Mouse (Mus musculus): ENCODE data around the gene Golga3. TPM values are rescaled to one million over a fixed set of nuclear protein-coding genes. Genes with fewer than 3 reads are reported as not detected.

The Golga3 gene
- polyA plus RNA-seq, 1 experiment from 2014 or later: 17.2 TPM

DNA sequence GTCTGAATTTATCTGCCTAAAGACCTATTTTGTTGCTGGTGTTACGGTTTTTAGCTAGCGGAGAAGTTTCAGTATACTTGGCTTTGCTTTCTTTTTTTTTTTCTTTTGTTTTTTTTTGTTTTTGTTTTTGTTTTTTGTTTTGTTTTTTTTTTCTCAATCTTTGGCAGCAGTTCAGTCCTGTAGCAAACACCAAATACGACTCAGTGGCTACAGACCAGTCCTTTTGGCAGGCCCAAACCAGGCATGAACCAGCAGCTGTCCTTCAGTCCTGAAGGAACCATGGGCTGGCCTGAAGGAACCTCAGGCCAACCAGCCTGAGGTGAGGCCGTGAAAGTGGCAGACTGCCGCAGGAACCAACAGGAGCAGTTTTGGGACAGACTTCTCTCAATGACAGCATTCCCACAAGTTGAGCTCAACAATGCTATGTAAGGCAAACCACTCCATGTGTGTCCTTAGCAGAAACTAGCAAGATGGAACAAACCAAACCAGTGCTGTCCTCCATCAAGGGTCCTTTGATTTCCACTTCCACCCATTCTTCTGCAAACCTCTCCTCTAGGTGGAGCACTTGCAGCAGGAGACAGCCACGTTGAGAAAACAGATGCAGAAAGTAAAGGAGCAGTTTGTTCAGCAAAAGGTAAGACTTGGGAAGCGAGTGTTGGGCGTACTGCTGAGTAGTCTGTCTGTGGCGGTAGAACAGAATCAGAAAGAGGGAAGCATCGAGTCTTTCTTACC, 26.8 kb downstream of the Golga3 start:
- Histone ChIP-seq H3K27ac (no peak overlapping the region), H3K9me3 (no peaks in the 10 kb centered on the region), H3K4me3 (no peak overlapping the region), H3K4me1 (replicated peaks) (no peaks in the 10 kb centered on the region), H3K36me3 (peaks cover 86% of the 10 kb centered on the region), H3K27me3 (ENCODE audit: insufficient read depth, poor library complexity, severe bottlenecking) (no peaks in the 10 kb centered on the region)
- 89% methylated on average over 10 of the region's 10 CpGs for WGBS
- no peak for DNase-seq (ENCODE audit: low spot score)

DNA sequence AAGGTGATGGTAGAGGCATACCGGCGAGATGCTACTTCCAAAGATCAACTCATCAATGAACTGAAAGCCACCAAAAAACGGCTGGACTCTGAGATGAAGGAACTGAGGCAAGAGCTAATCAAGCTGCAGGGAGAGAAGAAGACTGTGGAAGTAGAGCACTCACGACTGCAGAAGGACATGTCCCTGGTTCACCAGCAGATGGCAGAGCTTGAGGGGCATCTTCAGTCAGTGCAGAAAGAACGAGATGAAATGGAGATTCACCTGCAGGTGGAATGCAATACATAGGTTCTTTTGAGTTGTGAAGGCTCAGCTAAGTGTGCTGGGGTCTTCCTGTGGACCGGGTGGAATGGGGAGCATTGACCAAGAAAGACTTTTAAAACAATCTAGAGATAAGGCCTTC, 28.3 kb downstream of the Golga3 start:
- Histone ChIP-seq H3K27me3 (ENCODE audit: insufficient read depth, poor library complexity, severe bottlenecking) (no peaks in the 10 kb centered on the region), H3K36me3 (peaks cover 98% of the 10 kb centered on the region), H3K9me3 (no peaks in the 10 kb centered on the region), H3K4me1 (replicated peaks) (no peaks in the 10 kb centered on the region), H3K4me3 (no peak overlapping the region), H3K27ac (no peak overlapping the region)
- WGBS: 83% methylated on average over 6 of the region's 6 CpGs
- DNase-seq (ENCODE audit: low spot score): no peak

DNA sequence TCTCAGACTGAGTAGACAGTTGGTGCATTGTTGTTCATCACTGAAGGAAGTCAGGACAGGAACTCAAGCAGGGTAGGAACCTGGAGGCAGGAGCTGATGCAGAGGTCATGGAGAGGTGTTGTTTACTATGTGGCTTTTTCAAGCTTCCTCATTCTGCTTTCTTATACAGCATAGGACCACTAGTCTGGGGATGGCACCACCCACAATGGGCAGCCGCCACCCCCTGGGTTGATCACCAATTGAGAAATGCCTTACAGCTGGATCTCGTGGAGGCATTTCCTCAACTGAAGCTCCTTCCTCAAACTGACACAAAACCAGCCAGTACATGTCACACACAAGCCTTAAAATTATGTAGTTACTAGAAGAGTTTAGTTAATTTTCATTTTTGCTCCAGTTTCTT, 34.8 kb downstream of the Golga3 start:
- peaks cover 100% of the 10 kb centered on the region for H3K36me3 ChIP-seq
- no peaks in the 10 kb centered on the region for H3K9me3 ChIP-seq
- 86% methylated on average over 2 of the region's 2 CpGs for WGBS

DNA sequence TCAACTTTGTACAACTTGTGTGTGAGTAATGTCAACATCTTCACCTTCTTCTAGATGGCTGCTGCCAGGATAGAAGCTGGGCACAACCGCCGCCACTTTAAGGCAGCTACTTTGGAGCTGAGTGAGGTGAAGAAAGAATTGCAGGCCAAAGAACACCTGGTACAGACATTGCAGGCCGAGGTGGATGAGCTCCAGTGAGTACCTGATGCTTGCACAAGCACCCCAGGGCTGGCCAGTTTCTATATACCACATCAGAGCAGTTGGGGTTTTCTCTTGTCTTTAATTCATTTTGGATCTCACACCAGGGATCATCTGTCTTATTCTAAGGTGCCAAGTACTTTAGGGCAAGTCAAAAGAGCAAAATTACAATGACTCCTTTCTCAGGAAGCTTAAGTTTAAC, 40.3 kb downstream of the Golga3 start:
- 92% methylated on average over 3 of the region's 3 CpGs for WGBS
- peaks cover 100% of the 10 kb centered on the region for H3K36me3 ChIP-seq
- no peak overlapping the region for H3K27ac ChIP-seq
- H3K4me3 ChIP-seq: no peak overlapping the region
- H3K27me3 ChIP-seq (ENCODE audit: insufficient read depth, poor library complexity, severe bottlenecking): no peaks in the 10 kb centered on the region
- no peaks in the 10 kb centered on the region for H3K9me3 ChIP-seq
- H3K4me1 ChIP-seq (replicated peaks): no peaks in the 10 kb centered on the region
- no peak for DNase-seq (ENCODE audit: low spot score)

More for the DNA sequence above, 34.8 kb downstream of the Golga3 start:
- H3K27me3 ChIP-seq (ENCODE audit: insufficient read depth, poor library complexity, severe bottlenecking): no peaks in the 10 kb centered on the region
- no peak overlapping the region for H3K27ac ChIP-seq
- no peak for DNase-seq (ENCODE audit: low spot score)
- no peak overlapping the region for H3K4me3 ChIP-seq
- no peaks in the 10 kb centered on the region for H3K4me1 ChIP-seq (replicated peaks)

DNA sequence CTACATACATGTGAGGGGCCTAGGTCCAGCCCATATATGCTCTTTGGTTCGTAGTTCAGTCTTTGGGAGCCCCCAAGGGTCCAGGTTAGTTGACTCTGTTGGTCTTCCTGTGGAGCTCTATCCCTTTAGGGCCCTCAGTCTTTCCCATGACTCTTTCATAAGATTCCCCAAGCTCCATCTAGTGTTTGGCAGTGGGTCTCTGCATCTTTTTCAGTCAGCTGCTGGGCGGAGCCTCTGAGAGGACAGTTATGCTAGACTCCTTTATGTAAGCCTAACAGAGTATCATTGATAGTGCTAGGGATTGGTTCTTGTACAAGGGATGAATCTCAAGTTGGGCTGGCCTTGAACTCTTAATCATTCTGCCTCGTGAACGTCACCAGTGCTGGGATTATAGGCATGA, 43.8 kb downstream of the Golga3 start:
- WGBS: 93% methylated on average over 4 of the region's 4 CpGs
- no peaks in the 10 kb centered on the region for H3K4me1 ChIP-seq (replicated peaks)

DNA sequence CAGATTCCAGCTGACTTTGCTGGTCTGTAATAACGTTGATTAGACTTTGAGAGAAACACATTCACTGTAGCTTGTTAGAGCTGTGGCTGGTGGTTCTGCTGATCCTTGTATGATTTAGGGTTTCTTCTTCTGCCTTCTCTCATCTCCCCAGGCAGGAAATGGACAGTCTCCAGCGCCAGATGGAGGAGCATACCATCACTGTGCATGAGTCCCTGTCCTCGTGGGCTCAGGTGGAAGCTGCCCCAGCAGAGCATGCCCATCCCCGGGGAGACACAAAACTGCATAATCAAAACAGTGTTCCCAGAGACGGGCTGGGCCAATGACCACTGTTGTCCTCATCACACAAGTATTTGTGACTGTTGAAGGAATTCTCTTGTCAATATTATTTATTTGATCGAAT, 46.3 kb downstream of the Golga3 start:
- no peaks in the 10 kb centered on the region for H3K9me3 ChIP-seq
- DNase-seq (ENCODE audit: low spot score): no peak
- no peak overlapping the region for H3K4me3 ChIP-seq
- no peaks in the 10 kb centered on the region for H3K27me3 ChIP-seq (ENCODE audit: insufficient read depth, poor library complexity, severe bottlenecking)
- H3K36me3 ChIP-seq: peaks cover 79% of the 10 kb centered on the region
- WGBS: 86% methylated on average over 6 of the region's 6 CpGs
- H3K27ac ChIP-seq: no peak overlapping the region
- no peaks in the 10 kb centered on the region for H3K4me1 ChIP-seq (replicated peaks)

More for the DNA sequence above, 43.8 kb downstream of the Golga3 start:
- Histone ChIP-seq H3K27me3 (ENCODE audit: insufficient read depth, poor library complexity, severe bottlenecking) (no peaks in the 10 kb centered on the region), H3K4me3 (no peak overlapping the region), H3K9me3 (no peaks in the 10 kb centered on the region), H3K27ac (no peak overlapping the region), H3K36me3 (peaks cover 96% of the 10 kb centered on the region)
- no peak for DNase-seq (ENCODE audit: low spot score)

DNA sequence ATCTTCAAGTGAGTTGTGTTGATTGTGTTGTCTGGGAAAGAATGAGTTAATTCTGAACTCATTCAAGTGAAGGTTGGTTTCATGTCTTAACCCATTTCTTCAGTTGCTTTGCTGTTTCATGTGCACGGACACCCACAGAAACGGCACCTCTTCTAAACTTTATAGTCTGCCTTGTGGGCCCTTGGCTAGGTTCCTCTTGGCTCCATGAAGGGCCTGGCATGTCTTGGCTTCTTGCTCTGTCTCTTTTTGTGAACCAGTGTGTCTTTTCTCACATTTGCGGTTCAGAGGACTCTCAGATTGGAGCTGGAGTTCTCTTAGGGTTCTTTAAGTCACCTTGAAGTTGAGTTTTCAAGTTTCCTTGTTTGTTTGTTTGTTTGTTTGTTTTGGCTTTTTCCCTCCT, 48.6 kb downstream of the Golga3 start:
- Histone ChIP-seq H3K36me3 (peaks cover 58% of the 10 kb centered on the region), H3K4me1 (replicated peaks) (peaks cover 3% of the 10 kb centered on the region)

DNA sequence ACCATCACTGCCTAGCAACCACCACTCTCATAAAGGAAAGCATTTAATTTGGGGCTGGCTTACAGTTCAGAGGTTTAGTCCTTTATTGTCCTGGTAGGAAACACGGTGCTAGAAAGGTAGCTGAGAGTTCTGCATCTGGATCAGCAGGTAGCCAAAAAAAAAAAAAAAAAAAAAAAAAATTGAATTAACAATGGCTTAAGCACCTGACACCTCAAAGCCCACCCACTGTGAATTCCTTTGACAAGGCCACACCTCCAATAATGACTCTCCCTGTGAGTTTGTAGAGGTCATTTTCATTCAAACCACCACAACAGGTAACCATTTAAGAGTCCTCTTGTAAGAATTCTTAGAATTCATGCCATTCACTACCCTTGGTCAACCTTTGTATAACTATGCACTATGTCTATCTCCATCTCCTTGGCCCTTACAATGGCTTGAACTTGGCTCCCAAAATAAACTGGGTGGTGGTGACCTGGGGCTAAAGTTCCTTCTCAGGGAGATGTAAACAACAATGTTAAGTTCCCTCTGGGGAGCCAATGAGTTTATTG, 50.9 kb downstream of the Golga3 start:
- no peaks in the 10 kb centered on the region for H3K9me3 ChIP-seq
- WGBS: 30% methylated on average over 1 of the region's 1 CpGs
- H3K4me3 ChIP-seq: no peak overlapping the region
- H3K36me3 ChIP-seq: peaks cover 34% of the 10 kb centered on the region
- H3K27ac ChIP-seq: no peak overlapping the region
- no peaks in the 10 kb centered on the region for H3K27me3 ChIP-seq (ENCODE audit: insufficient read depth, poor library complexity, severe bottlenecking)
- no peak for DNase-seq (ENCODE audit: low spot score)
- peaks cover 15% of the 10 kb centered on the region for H3K4me1 ChIP-seq (replicated peaks)

More for the DNA sequence above, 48.6 kb downstream of the Golga3 start:
- DNase-seq (ENCODE audit: low spot score): no peak
- no peak overlapping the region for H3K27ac ChIP-seq
- H3K4me3 ChIP-seq: no peak overlapping the region
- H3K27me3 ChIP-seq (ENCODE audit: insufficient read depth, poor library complexity, severe bottlenecking): no peaks in the 10 kb centered on the region
- H3K9me3 ChIP-seq: no peaks in the 10 kb centered on the region
- WGBS: 95% methylated on average over 3 of the region's 3 CpGs

DNA sequence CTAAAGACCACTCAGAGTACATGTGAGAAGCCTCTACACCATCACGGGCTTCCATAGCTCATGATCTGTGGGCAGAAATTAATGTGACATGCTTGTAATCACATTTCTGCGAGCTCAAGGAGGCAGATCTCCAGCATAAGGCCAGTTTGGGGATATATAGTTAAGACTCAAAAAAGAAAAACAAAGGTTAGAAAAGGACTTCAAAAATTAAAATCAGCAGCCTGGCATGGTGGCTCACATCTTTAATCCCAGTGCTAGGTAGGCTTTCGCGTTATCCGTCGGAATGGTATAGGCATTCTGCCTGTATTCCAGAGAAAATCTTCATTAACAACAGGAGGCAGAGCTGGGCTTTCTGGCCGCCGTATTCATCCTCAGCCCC, 53.9 kb downstream of the Golga3 start:
- H3K27ac ChIP-seq: peak overlapping the region; percentile 95
- H3K4me3 ChIP-seq: peak overlapping the region; percentile 95
- H3K27me3 ChIP-seq (ENCODE audit: insufficient read depth, poor library complexity, severe bottlenecking): no peaks in the 10 kb centered on the region
- H3K9me3 ChIP-seq: no peaks in the 10 kb centered on the region
- peaks cover 20% of the 10 kb centered on the region for H3K4me1 ChIP-seq (replicated peaks)
- WGBS: 10% methylated on average over 8 of the region's 8 CpGs
- DNase-seq (ENCODE audit: low spot score): no peak
- H3K36me3 ChIP-seq: peaks cover 24% of the 10 kb centered on the region

DNA sequence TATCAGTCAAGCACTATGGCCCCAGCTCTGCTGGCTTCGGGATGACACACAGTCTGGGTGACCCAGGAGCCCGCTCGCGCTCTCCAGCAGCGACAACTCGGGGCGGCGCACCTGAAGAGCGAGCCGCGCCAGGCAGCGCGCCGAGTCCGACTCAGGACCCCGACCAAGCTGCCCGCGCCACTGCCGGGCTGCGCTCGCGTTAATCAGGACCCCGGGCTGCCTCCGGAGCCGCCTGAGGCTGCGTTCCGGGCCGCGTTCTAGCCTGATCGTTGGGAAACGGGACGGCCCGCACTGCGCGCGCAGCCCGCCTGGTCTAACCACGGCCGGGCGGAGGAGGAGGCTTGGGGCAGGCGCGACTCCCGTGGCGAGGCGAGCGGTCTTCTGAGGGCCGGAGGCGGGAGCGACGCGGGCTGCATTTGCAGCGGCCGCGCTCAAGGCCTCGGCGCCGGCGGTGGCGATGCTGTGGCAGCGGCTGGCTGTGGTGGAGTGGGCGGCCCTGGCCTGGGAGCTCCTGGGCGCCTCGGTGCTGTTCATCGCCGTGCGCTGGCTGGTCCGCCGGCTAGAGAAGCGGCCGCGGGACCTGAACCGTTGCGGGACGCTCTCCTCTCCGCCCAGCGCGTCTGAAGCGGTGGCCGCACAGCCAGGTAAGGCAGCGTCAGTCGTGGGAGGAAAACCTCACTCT, 54.4 kb downstream of the Golga3 start, which contains the start of gene Ankle2:
Gene Ankle2, plus strand, starts transcription at position 225 of the 682 bp plus-strand sequence.
- WGBS: under 1% methylated on average over 81 of the region's 81 CpGs
- Histone ChIP-seq H3K27me3 (ENCODE audit: insufficient read depth, poor library complexity, severe bottlenecking) (no peaks in the 10 kb centered on the region), H3K4me1 (replicated peaks) (peaks cover 20% of the 10 kb centered on the region), H3K36me3 (peaks cover 28% of the 10 kb centered on the region), H3K27ac (peak within 1 kb of the TSS; percentile 95), H3K4me3 (peak within 1 kb of the TSS; percentile 95), H3K9me3 (no peaks in the 10 kb centered on the region)
- DNase-seq (ENCODE audit: low spot score): peak; percentile 94

DNA sequence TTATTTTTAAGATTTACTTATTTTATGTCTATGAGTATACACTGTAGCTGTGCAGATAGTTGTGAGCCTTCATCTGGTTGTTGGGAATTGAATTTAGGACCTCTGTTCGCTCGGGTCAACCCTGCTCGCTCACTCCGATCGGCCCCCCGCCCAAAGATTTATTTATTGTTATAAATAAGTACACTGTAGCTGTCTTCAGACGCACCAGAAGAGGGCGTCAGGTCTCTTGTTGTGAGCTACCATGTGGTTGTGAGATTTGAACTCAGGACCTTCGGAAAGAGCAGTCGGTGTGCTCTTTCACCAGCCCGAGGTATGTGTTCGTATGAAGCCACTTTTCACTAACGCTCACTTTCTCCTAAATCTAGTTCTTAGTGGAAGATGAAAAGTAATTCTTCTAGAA, 55.1 kb downstream of the Golga3 start:
- peak; percentile 7 for DNase-seq (ENCODE audit: low spot score)
- H3K27me3 ChIP-seq (ENCODE audit: insufficient read depth, poor library complexity, severe bottlenecking): no peaks in the 10 kb centered on the region
- H3K4me3 ChIP-seq: peak overlapping the region; percentile 95
- H3K4me1 ChIP-seq (replicated peaks): peaks cover 20% of the 10 kb centered on the region
- H3K27ac ChIP-seq: peak overlapping the region; percentile 95
- 49% methylated on average over 13 of the region's 13 CpGs for WGBS
- H3K36me3 ChIP-seq: peaks cover 35% of the 10 kb centered on the region
- no peaks in the 10 kb centered on the region for H3K9me3 ChIP-seq

DNA sequence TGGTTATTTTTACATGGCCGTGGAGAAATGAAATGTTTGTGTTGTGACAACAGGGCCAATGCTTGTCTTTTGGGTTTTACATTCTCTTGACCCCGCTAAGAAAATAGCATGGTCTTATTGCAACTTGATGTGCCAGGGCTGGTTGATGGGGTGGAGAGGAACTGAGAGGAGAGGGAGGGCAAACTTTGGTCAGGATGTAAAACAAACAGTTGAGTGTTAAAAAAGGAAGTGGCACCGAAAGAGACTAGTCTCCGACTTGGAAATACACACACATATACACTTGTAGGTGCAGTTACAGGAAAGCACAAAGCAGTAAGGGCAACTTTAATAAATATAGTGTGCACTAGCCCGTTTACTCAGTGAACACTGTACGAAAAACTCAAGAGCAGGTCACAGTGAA, 55.8 kb downstream of the Golga3 start:
- 94% methylated on average over 6 of the region's 6 CpGs for WGBS
- no peaks in the 10 kb centered on the region for H3K27me3 ChIP-seq (ENCODE audit: insufficient read depth, poor library complexity, severe bottlenecking)
- H3K4me1 ChIP-seq (replicated peaks): peaks cover 20% of the 10 kb centered on the region
- no peak for DNase-seq (ENCODE audit: low spot score)
- peak overlapping the region; percentile 95; the same call in 1 of the 2 replicates for H3K4me3 ChIP-seq
- H3K36me3 ChIP-seq: peaks cover 39% of the 10 kb centered on the region
- no peaks in the 10 kb centered on the region for H3K9me3 ChIP-seq
- no peak overlapping the region for H3K27ac ChIP-seq

DNA sequence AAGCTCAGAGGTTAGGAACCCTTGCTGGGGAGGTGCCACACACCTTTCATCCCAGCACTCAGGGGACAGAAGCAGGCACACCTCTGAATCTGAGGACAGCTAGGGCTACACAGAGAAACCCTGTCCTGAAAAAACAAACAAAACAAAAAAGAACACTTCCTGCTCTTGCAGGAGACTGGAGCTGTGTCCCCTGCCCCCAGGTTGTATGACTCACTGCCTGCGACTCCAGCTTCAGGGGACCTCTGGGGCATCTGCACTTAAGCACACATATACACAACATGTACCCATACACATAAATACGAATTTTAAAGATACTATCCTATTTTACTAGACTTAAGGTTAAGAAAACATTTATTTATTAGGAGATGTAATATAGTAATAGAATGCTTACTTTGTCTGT, 67.6 kb downstream of the Golga3 start:
- no peak for DNase-seq (ENCODE audit: low spot score)
- peaks cover 98% of the 10 kb centered on the region for H3K36me3 ChIP-seq
- WGBS: 83% methylated on average over 2 of the region's 2 CpGs

More for the DNA sequence above, 67.6 kb downstream of the Golga3 start:
- Histone ChIP-seq H3K4me1 (replicated peaks) (no peaks in the 10 kb centered on the region), H3K4me3 (no peak overlapping the region), H3K9me3 (no peaks in the 10 kb centered on the region), H3K27ac (no peak overlapping the region), H3K27me3 (ENCODE audit: insufficient read depth, poor library complexity, severe bottlenecking) (no peaks in the 10 kb centered on the region)

All from hindbrain, embryonic 10.5 days (tissue).